Mouse (Mus musculus) T-cell, adult 2 months (primary cell): Measurements from ENCODE around the gene Slain2.
"Not testable (repeated sequence)": the region's sequence is repeated elsewhere in the genome, so short reads cannot be mapped to it uniquely, and the experiment has no call there.

Source experiments
- DNase-seq: peaks from one replicate; pipeline ENCODE4 v3.0.0; 2022; ENCODE audit warnings: low spot score

Gene Slain2

DNA sequence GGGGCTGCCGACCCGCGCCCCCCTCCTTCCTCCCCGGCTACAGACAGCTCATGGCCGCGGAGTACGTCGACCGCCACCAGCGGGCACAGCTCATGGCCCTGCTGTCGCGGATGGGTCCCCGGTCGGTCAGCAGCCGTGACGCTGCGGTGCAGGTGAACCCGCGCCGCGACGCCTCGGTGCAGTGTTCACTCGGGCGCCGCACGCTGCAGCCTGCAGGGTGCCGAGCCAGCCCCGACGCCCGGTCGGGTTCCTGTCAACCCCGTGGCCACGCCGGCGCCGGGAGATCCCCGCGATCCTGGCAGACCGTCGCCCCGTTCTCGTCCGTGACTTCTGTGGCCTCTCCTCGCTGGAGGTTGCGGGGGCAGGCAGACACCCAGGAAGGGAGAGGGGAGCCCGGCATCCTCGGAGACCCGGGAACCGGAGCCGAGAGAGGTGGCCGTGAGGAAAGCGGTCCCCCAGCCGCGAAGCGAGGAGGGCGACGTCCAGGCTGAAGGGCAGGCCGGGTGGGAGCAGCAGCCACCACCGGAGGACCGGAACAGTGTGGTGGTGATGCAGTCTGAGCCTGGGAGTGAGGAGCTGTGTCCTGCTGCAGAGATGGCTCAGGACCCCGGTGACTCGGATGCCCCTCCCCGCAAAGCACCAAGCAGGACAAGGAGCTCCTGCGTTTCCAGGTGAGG lies 99.6 kb downstream of the Slain2 start:
- DNase-seq: not testable (repeated sequence)

DNA sequence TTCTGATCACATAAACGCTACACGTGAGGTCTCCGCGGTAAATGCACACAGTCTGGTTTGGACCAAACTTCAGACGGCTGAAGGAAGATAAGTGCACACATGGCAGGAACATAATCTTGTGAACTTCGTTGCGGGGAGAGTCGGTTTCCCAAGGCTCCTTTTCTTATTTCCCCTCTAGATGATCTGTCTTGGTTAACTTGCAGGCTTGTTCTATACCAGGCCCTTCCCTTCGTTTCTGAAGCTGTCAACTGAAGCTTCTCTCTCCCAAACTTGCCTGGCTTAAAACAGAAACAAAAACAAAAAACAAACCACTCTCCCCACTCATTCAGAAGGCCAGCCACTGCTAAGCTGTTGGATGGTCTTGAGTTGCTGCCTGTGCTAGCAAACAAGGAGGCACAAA lies 100.6 kb downstream of the Slain2 start:
- no peak for DNase-seq

DNA sequence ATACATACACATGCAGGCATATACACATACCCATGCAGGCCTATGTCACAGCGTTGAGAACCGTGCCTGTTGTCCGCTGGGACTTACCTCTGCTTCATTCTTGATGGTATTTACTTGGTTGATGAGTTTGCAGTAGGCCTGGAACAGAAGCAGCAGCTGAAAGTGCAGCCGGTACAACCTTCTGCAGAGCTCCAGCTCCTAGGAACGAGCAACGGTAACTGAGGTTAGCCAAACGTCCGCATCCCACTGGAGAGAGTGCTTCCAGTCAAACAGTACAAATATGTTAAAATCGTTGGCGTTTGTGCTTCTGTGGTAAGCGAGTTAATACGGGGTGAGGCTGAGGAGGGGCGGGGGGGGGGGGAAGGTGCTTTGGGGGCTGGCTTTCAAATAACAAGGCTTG lies 109.7 kb downstream of the Slain2 start:
- DNase-seq: no peak
